Mouse (Mus musculus) liver, embryonic 15.5 days (tissue): ENCODE results near the gene Zfp423. TPM values are rescaled to one million over a fixed set of nuclear protein-coding genes. Genes with fewer than 3 reads are reported as not detected.

ENCODE experiments used
- ATAC-seq: fragments of 200-750 bp; cut with Nextera tagmentation; 2 replicates; pipeline ENCODE4 v1.8.0; 2017; ENCODE audit warnings: moderate number of reproducible peaks, mild to moderate bottlenecking, moderate library complexity; ENCODE audit not compliant: insufficient read depth
- H3K27ac ChIP-seq: fragments of 300-500 bp; sonication (generic); replicated peaks from 2 replicates; pipeline ENCODE4 v1.5.1; 2015; ENCODE audit warnings: mild to moderate bottlenecking, inconsistent platforms
- H3K27me3 ChIP-seq: fragments of 300-500 bp; sonication (generic); 2 replicates; pipeline ENCODE4 v1.6.1; 2015; ENCODE audit warnings: mild to moderate bottlenecking, inconsistent platforms
- H3K36me3 ChIP-seq: fragments of 300-500 bp; sonication (generic); replicated peaks from 2 replicates; pipeline ENCODE4 v1.6.1; 2015; ENCODE audit warnings: moderate library complexity, mild to moderate bottlenecking, inconsistent platforms
- H3K4me1 ChIP-seq: fragments of 300-500 bp; sonication (generic); replicated peaks from 2 replicates; pipeline ENCODE4 v1.6.1; 2015; ENCODE audit warnings: inconsistent platforms
- H3K4me2 ChIP-seq: fragments of 300-500 bp; sonication (generic); 2 replicates; pipeline ENCODE4 v1.6.1; 2015; ENCODE audit warnings: moderate library complexity, mild to moderate bottlenecking, inconsistent platforms
- H3K4me3 ChIP-seq: fragments of 300-500 bp; sonication (generic); replicated peaks from 2 replicates; pipeline ENCODE4 v1.5.1; 2015; ENCODE audit warnings: mild to moderate bottlenecking, inconsistent platforms
- H3K9ac ChIP-seq: fragments of 300-500 bp; sonication (generic); 2 replicates; pipeline ENCODE4 v1.6.1; 2015; ENCODE audit warnings: moderate library complexity, mild to moderate bottlenecking, inconsistent platforms
- H3K9me3 ChIP-seq: fragments of 300-500 bp; sonication (generic); replicated peaks from 2 replicates; pipeline ENCODE4 v1.6.1; 2016; ENCODE audit warnings: inconsistent platforms
- WGBS: fragments of 180-500 bp; shearing (Covaris S2); methylation state at CpG from one replicate; pipeline ENCODE4 v1.1.7; 2015; ENCODE audit warnings: mixed read lengths; ENCODE audit not compliant: insufficient replicate concordance; 5-methylcytosine and 5-hydroxymethylcytosine counted together
- polyA plus RNA-seq: library from polyadenylated mRNA; unstranded; fragments of >200 nt; fragmentation: Nextera tagmentation; extraction: Ambion mirVana; gene quantifications from 2 replicates; pipeline ENCODE4 v1.2.1, GENCODE M21; 2015

The Zfp423 gene
- polyA plus RNA-seq, 1 experiment from 2014 or later = 0.30 TPM

DNA sequence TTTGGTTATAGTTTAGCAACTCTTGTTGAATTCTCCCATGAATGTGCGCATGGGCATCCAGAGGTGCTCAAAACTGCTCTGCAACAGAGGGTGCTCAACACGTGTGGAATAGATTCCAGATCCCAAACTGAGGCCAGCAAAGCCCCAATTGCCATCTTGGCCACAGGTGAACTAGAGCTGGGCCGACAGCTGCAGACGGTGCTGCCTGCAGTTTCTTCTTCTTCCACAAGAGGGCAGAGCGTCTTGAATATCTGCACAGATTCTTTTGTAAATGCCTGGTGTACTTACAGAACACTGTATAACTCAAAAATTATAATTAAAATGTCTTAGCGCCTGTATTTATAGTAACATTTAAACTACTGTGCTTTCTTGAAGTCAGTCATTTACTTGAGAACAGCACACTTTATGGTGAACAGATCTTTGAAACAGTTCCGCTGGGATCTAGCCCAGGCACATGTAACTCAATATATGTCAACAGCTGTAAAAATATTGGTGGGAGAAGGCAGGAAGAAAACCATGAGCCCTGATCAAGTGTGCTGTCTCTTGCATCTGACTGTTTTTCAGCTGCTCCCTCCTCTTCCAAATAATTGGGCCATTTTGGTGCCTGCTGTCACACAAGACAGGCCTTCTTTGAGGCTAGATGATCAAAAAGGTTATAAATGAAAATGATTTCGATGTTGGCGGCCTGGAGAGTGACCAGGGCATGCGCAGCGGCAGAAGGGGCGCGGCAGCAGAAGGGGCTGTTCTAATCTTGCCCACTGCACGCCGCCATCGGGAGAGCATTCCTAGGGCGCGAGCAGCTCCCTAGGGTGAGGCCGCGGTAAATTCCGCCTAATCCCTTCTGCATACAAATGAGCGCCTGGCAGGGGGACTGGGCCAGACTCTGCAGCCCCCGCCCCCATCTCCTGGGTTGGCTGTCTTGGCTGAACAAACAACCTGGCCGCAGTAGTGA lies 243.4 kb downstream of the Zfp423 start:
- Histone ChIP-seq H3K9ac (no peak overlapping the region), H3K4me2 (no peak overlapping the region), H3K4me1 (no peaks in the 10 kb centered on the region), H3K4me3 (no peak overlapping the region), H3K36me3 (no peaks in the 10 kb centered on the region), H3K27ac (no peak overlapping the region), H3K9me3 (no peaks in the 10 kb centered on the region), H3K27me3 (no peaks in the 10 kb centered on the region)
- 31% methylated on average over 24 of the region's 24 CpGs for WGBS
- ATAC-seq = no peak

- H3K36me3 ChIP-seq = no peaks in the 10 kb centered on the region
- no peak overlapping the region for H3K4me3 ChIP-seq
- H3K9me3 ChIP-seq = no peaks in the 10 kb centered on the region
- no peak overlapping the region for H3K9ac ChIP-seq
- no peaks in the 10 kb centered on the region for H3K27me3 ChIP-seq
- H3K4me1 ChIP-seq = no peaks in the 10 kb centered on the region
- no peak for ATAC-seq
- no peak overlapping the region for H3K4me2 ChIP-seq
- WGBS = 33% methylated on average over 3 of the region's 3 CpGs
- H3K27ac ChIP-seq = no peak overlapping the region
Observed at GRCm38 (mm10) chr8:87713946-87714345, 245.4 kb downstream of the Zfp423 start.

DNA sequence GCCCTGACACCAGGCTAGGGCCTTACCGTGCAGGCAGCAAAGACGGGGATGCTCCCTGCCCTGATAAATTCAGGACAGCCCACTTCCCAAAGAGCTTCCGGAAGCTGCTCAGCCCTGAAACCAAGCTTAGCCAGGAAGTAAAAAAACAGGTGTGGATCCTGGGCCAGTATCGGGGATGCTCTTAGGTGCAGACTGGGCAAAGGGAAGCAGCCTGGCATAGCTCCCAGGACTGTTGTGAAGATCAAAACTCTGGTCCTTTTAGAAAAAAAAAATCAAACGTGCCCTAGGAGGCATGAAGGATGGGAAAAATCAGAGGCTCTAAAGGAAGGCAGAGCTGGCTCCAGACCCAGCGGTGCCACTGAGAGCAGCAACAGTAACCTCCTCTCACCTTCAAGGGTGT lies 247.4 kb downstream of the Zfp423 start:
- Histone ChIP-seq H3K4me2 (no peak overlapping the region), H3K4me3 (no peak overlapping the region), H3K27ac (no peak overlapping the region), H3K9ac (no peak overlapping the region), H3K9me3 (no peaks in the 10 kb centered on the region), H3K36me3 (no peaks in the 10 kb centered on the region), H3K27me3 (no peaks in the 10 kb centered on the region), H3K4me1 (no peaks in the 10 kb centered on the region)
- WGBS = 62% methylated on average over 6 of the region's 6 CpGs
- no peak for ATAC-seq

DNA sequence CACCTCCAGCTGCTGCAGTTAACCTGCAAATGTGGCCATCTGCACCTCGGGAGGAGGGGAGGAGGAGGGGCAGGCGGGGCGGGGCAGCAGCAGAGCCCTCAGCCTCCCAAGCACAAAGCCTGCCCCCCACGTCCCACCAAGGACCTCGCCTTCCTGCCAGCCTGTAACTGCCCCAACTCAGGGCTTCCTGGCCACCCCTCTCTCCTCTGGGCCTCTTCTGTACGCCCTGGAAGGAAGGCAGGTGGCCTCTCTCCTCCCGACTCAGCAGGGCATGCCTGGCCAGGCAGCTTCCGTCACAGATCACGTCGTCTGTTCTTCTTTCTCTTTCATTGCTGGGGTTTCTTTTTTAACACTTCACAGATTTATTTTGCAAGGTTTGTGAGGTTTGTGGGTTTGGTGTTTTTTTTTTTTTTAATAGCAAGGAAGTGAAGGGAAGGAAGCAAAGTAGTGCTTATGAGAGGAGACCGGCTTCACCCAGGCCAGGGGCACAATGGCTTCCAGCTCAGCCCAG lies 251.2 kb downstream of the Zfp423 start:
- Histone ChIP-seq H3K9ac (no peak overlapping the region), H3K36me3 (no peaks in the 10 kb centered on the region), H3K4me1 (no peaks in the 10 kb centered on the region), H3K9me3 (no peaks in the 10 kb centered on the region), H3K27me3 (no peaks in the 10 kb centered on the region), H3K4me2 (no peak overlapping the region), H3K27ac (no peak overlapping the region), H3K4me3 (no peak overlapping the region)
- 4% methylated on average over 11 of the region's 11 CpGs for WGBS
- no peak for ATAC-seq

- no peak overlapping the region for H3K9ac ChIP-seq
Observed at GRCm38 (mm10) chr8:87707176-87707575, 252.2 kb downstream of the Zfp423 start.

GRCm38 (mm10) chr8:87704756-87705155 lies 254.6 kb downstream of the Zfp423 start:
- Histone ChIP-seq H3K9ac (no peak overlapping the region), H3K9me3 (no peaks in the 10 kb centered on the region), H3K4me2 (no peak overlapping the region), H3K4me3 (no peak overlapping the region), H3K27me3 (no peaks in the 10 kb centered on the region), H3K27ac (no peak overlapping the region), H3K36me3 (no peaks in the 10 kb centered on the region), H3K4me1 (no peaks in the 10 kb centered on the region)
- ATAC-seq = no peak
- WGBS = 76% methylated on average over 3 of the region's 3 CpGs

More at GRCm38 (mm10) chr8:87707176-87707575, 252.2 kb downstream of the Zfp423 start:
- ATAC-seq = no peak
- Histone ChIP-seq H3K27ac (no peak overlapping the region), H3K27me3 (no peaks in the 10 kb centered on the region), H3K4me2 (no peak overlapping the region), H3K36me3 (no peaks in the 10 kb centered on the region), H3K4me1 (no peaks in the 10 kb centered on the region), H3K9me3 (no peaks in the 10 kb centered on the region), H3K4me3 (no peak overlapping the region)
- WGBS = 79% methylated on average over 17 of the region's 17 CpGs

DNA sequence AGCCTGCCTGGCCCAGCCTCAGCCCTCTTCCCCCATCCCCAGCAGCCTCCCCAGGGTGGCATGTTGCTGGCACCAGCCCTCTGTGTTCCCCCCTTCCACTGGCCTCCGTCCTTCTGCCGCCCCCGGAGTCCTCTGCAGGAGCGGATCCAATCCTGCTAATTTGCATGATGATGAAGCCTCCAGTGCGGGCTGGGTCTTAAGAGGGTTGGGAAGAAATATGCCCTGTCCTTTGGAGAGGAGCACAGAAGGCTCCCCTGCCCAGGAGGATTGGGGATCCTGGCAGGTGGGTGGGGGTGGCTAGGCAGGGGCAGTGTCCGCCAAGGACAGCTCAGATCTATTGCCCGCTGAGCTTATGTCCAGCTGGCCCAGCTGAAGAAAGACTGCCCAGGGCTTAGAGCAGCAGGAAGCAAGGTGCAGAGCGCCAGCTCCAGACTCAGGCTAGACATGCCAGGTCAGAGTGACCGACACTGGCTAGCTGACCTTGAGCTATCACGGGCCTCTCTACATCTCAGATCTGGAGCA lies 256.5 kb downstream of the Zfp423 start:
- no peaks in the 10 kb centered on the region for H3K4me1 ChIP-seq
- H3K36me3 ChIP-seq = no peaks in the 10 kb centered on the region
- no peak overlapping the region for H3K4me2 ChIP-seq
- no peak overlapping the region for H3K9ac ChIP-seq
- H3K9me3 ChIP-seq = no peaks in the 10 kb centered on the region
- H3K27me3 ChIP-seq = no peaks in the 10 kb centered on the region
- ATAC-seq = no peak
- no peak overlapping the region for H3K27ac ChIP-seq
- WGBS = 66% methylated on average over 10 of the region's 10 CpGs
- H3K4me3 ChIP-seq = no peak overlapping the region

- H3K9ac ChIP-seq = no peak overlapping the region
- H3K4me3 ChIP-seq = no peak overlapping the region
- no peaks in the 10 kb centered on the region for H3K4me1 ChIP-seq
- ATAC-seq = no peak
- H3K36me3 ChIP-seq = no peaks in the 10 kb centered on the region
- WGBS = 62% methylated on average over 8 of the region's 8 CpGs
- no peak overlapping the region for H3K27ac ChIP-seq
- H3K4me2 ChIP-seq = no peak overlapping the region
- no peaks in the 10 kb centered on the region for H3K27me3 ChIP-seq
- no peaks in the 10 kb centered on the region for H3K9me3 ChIP-seq
Observed at GRCm38 (mm10) chr8:87702051-87702521, 257.3 kb downstream of the Zfp423 start.

DNA sequence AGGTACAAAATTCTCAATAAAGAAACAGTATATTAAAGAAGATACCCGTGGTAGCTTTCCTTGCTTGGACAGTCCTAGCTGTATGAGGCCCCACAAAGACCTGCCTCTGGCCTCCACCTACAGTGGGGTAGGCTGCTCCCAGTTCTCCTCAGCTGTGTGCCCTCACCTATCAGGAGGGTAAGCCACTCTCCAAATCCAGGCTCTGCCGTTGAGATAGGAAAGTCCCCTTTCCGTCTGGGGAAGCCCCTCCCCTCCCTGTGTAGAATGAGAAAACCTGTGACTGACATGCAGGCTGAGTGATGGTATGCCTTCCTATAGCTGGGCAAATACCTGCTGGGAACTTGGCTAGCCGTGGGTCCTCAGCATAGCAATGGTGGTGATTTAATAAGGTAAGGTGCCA lies 257.8 kb downstream of the Zfp423 start:
- no peak overlapping the region for H3K4me3 ChIP-seq
- no peak overlapping the region for H3K9ac ChIP-seq
- H3K36me3 ChIP-seq = no peaks in the 10 kb centered on the region
- WGBS = 43% methylated on average over 4 of the region's 4 CpGs
- H3K9me3 ChIP-seq = no peaks in the 10 kb centered on the region
- no peaks in the 10 kb centered on the region for H3K27me3 ChIP-seq
- no peaks in the 10 kb centered on the region for H3K4me1 ChIP-seq
- no peak overlapping the region for H3K27ac ChIP-seq
- H3K4me2 ChIP-seq = no peak overlapping the region
- ATAC-seq = no peak

GRCm38 (mm10) chr8:87700321-87700720 lies 259.1 kb downstream of the Zfp423 start:
- no peaks in the 10 kb centered on the region for H3K9me3 ChIP-seq
- H3K27me3 ChIP-seq = no peaks in the 10 kb centered on the region
- no peaks in the 10 kb centered on the region for H3K4me1 ChIP-seq
- no peaks in the 10 kb centered on the region for H3K36me3 ChIP-seq
- ATAC-seq = no peak
- no peak overlapping the region for H3K4me3 ChIP-seq
- WGBS = 39% methylated on average over 12 of the region's 12 CpGs
- H3K4me2 ChIP-seq = no peak overlapping the region
- H3K9ac ChIP-seq = no peak overlapping the region
- H3K27ac ChIP-seq = no peak overlapping the region

- ATAC-seq = no peak
- H3K27ac ChIP-seq = no peak overlapping the region
- H3K27me3 ChIP-seq = no peaks in the 10 kb centered on the region
- H3K4me3 ChIP-seq = no peak overlapping the region
- H3K36me3 ChIP-seq = no peaks in the 10 kb centered on the region
- H3K9ac ChIP-seq = no peak overlapping the region
- H3K9me3 ChIP-seq = no peaks in the 10 kb centered on the region
- H3K4me2 ChIP-seq = no peak overlapping the region
- 47% methylated on average over 9 of the region's 9 CpGs for WGBS
- H3K4me1 ChIP-seq = peaks cover 4% of the 10 kb centered on the region
Observed at GRCm38 (mm10) chr8:87697127-87697526, 262.3 kb downstream of the Zfp423 start.
